Mouse (Mus musculus): ENCODE data around the gene Mars. TPM values are rescaled to one million over a fixed set of nuclear protein-coding genes. Genes with fewer than 3 reads are reported as not detected.

Gene Mars
- polyA plus RNA-seq, 1 experiment, result 30.7 TPM

DNA sequence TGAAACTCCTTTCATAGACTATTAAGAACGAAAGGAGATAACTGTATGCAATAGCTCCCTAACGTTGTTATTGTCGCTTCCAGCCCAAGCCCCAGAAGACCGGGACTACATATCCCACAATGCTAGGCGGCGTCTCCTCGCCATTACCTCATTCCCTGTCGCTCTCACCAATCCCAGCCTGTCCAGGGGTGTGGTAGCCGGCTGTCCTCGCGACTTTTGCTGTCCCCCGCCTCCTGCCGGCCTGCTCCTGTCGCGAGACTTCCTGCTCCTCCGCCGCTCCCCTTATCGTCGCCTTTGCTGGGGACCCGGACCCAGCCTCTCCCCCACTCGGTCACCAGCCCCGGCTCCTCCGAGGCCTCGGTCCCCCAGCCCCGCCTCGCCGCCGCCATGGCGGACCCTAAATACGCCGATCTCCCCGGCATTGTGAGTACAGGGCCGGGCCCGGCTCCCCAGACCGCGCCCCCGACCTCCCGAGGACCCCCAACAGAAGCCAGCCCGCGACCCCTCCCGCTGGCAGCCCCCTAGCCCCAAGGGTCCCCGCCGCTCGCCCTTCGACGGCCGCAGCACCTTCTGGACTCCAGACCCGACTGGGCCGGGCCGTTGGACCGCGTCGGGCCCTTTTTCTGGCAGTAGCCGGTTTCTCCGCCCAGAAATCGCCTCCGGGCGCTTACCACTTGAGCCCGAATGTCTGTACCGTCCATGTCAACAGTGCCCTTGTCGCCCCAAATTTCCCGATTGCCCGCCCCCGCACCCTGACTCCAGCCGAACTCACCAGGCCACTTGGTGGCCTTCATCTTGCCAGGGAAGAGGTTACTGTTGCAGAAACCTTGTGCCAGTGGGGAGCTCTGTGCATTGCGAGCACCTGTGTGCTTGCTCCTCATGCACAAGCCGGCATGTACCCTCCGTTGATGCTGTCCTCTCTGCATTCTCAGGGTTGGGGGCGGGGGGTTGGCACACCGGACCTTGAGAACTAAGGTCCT lies 45.2 kb downstream of the Mars start, which contains the start of gene Dctn2:
Dctn2 (plus strand) TSS at position 257 of the 980 bp plus-strand sequence.
- TF ChIP-seq POLR2A (IDR thresholded peaks at IDR 0.05; ENCODE audit: low read depth, low read length) (peak; percentile 48), CTCF (IDR thresholded peaks at IDR 0.05; ENCODE audit: extremely low read depth, insufficient read length, insufficient replicate concordance, low read depth, low read length) (no peak)
- peak within 1 kb of the TSS; percentile 89 for H3K4me3 ChIP-seq (ENCODE audit: low read depth, low read length)
- WGBS, result 1% methylated on average over 70 of the region's 70 CpGs
- peak within 1 kb of the TSS; percentile 30 for H3K27ac ChIP-seq (ENCODE audit: insufficient read depth, low read depth, low read length)
- peaks cover 8% of the 10 kb centered on the region for H3K27me3 ChIP-seq (ENCODE audit: control insufficient read depth, insufficient read depth, low read length)
- peaks cover 15% of the 10 kb centered on the region for H3K36me3 ChIP-seq (ENCODE audit: control insufficient read depth, insufficient read depth, low read length)
- H3K4me1 ChIP-seq (ENCODE audit: control insufficient read depth, insufficient read depth, insufficient read length, low read length), result peaks cover 14% of the 10 kb centered on the region

DNA sequence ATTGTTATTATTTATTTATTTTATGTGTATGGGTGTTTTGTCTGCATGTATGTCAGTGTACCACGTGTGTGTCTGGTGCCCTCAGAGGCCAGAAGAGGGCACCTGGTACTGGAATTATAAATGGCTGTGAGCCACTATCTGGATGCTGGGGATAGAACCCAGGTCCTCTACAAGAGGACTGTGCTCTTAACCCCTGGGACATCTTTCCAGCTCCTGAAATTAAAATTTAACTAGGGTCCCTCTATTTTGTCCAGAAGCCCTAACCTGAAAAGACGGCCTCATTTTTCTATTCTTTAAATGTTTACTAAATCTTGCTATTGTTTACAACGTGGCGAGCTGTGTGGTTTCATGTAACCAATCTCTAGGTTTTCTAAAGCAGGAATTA lies 45.9 kb downstream of the Mars start:
- WGBS, result 24% methylated on average over 4 of the region's 4 CpGs
- Histone ChIP-seq H3K27me3 (ENCODE audit: control insufficient read depth, insufficient read depth, low read length) (peaks cover 8% of the 10 kb centered on the region), H3K4me3 (ENCODE audit: low read depth, low read length) (no peak overlapping the region), H3K36me3 (ENCODE audit: control insufficient read depth, insufficient read depth, low read length) (peaks cover 12% of the 10 kb centered on the region), H3K4me1 (ENCODE audit: control insufficient read depth, insufficient read depth, insufficient read length, low read length) (peaks cover 14% of the 10 kb centered on the region), H3K27ac (ENCODE audit: insufficient read depth, low read depth, low read length) (no peak overlapping the region)
- TF ChIP-seq POLR2A (IDR thresholded peaks at IDR 0.05; ENCODE audit: low read depth, low read length) (no peak), CTCF (IDR thresholded peaks at IDR 0.05; ENCODE audit: extremely low read depth, insufficient read length, insufficient replicate concordance, low read depth, low read length) (peak; percentile 15; the same call in 1 of the 2 replicates)

DNA sequence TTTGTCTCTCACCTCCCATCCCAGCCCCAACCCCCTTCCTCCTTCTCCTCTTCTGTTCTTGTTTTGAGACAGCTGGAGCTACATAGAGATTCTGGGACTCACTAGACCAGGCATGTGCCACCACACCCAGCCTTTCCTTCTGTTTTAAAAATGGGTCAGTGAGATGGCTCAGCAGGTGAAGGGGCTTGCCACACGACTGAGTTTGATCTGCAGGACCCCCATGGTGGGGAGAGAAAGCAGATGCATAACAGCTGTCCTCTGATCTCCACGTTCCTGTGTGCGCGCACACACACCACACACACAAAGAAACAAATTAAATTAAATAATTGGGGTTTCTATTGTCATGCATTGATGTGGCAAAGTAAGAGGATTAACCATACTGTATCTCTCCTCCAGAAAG lies 46.6 kb downstream of the Mars start:
- Histone ChIP-seq H3K27ac (ENCODE audit: insufficient read depth, low read depth, low read length) (no peak overlapping the region), H3K4me3 (ENCODE audit: low read depth, low read length) (no peak overlapping the region), H3K27me3 (ENCODE audit: control insufficient read depth, insufficient read depth, low read length) (peaks cover 8% of the 10 kb centered on the region), H3K36me3 (ENCODE audit: control insufficient read depth, insufficient read depth, low read length) (peaks cover 8% of the 10 kb centered on the region), H3K4me1 (ENCODE audit: control insufficient read depth, insufficient read depth, insufficient read length, low read length) (peaks cover 14% of the 10 kb centered on the region)
- 78% methylated on average over 4 of the region's 4 CpGs for WGBS
- no peak for TF ChIP-seq POLR2A (IDR thresholded peaks at IDR 0.05; ENCODE audit: low read depth, low read length)
- TF ChIP-seq CTCF (IDR thresholded peaks at IDR 0.05; ENCODE audit: extremely low read depth, insufficient read length, insufficient replicate concordance, low read depth, low read length), result no peak

DNA sequence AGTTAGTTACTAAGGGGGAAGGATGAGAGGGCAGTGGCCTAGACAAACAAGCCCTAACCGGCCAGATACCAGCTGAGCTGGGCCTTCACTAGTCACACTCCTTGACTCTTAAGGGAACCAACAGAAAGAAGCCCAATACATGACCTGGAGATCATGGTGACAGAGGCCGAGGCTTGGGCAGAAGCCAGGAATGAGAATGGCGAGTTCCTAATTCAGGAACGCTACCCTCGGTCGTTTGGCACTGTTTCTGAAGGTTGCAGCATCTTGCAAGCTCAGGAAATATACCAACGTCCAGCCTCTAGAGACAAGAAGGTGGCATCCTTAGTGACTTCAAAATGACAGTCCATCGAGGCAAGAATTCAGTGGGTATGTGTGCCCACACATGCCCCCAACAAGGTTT lies 47.2 kb downstream of the Mars start:
- 83% methylated on average over 8 of the region's 8 CpGs for WGBS
- Histone ChIP-seq H3K27me3 (ENCODE audit: control insufficient read depth, insufficient read depth, low read length) (peaks cover 8% of the 10 kb centered on the region), H3K27ac (ENCODE audit: insufficient read depth, low read depth, low read length) (no peak overlapping the region), H3K36me3 (ENCODE audit: control insufficient read depth, insufficient read depth, low read length) (peaks cover 6% of the 10 kb centered on the region), H3K4me1 (ENCODE audit: control insufficient read depth, insufficient read depth, insufficient read length, low read length) (peaks cover 14% of the 10 kb centered on the region), H3K4me3 (ENCODE audit: low read depth, low read length) (no peak overlapping the region)
- TF ChIP-seq CTCF (IDR thresholded peaks at IDR 0.05; ENCODE audit: extremely low read depth, insufficient read length, insufficient replicate concordance, low read depth, low read length), result no peak

DNA sequence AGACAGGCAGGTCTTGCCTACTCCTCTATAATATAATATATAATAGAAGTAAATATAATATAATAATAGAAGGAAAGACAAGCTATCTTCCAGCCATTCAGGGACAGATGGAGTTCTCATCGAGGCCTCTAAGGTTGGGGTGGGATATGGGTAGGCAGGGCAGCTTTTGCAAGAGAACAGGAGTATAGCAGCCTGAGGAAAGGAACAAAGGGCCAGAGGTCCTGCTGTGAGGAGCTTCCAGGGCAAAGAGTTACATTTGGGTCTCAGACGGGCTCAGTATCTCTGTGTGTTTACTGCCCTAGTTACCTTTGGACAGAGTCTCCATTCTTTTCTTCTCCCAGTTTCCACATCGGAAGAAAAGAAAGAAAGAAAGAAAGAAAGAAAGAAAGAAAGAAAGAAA lies 48.0 kb downstream of the Mars start:
- Histone ChIP-seq H3K4me3 (ENCODE audit: low read depth, low read length) (no peak overlapping the region), H3K27ac (ENCODE audit: insufficient read depth, low read depth, low read length) (no peak overlapping the region), H3K27me3 (ENCODE audit: control insufficient read depth, insufficient read depth, low read length) (peaks cover 8% of the 10 kb centered on the region), H3K4me1 (ENCODE audit: control insufficient read depth, insufficient read depth, insufficient read length, low read length) (peaks cover 14% of the 10 kb centered on the region), H3K36me3 (ENCODE audit: control insufficient read depth, insufficient read depth, low read length) (peaks cover under 1% of the 10 kb centered on the region; the same call in 1 of the 2 replicates)
- WGBS, result 58% methylated on average over 3 of the region's 3 CpGs
- TF ChIP-seq POLR2A (IDR thresholded peaks at IDR 0.05; ENCODE audit: low read depth, low read length) (no peak), CTCF (IDR thresholded peaks at IDR 0.05; ENCODE audit: extremely low read depth, insufficient read length, insufficient replicate concordance, low read depth, low read length) (no peak)

DNA sequence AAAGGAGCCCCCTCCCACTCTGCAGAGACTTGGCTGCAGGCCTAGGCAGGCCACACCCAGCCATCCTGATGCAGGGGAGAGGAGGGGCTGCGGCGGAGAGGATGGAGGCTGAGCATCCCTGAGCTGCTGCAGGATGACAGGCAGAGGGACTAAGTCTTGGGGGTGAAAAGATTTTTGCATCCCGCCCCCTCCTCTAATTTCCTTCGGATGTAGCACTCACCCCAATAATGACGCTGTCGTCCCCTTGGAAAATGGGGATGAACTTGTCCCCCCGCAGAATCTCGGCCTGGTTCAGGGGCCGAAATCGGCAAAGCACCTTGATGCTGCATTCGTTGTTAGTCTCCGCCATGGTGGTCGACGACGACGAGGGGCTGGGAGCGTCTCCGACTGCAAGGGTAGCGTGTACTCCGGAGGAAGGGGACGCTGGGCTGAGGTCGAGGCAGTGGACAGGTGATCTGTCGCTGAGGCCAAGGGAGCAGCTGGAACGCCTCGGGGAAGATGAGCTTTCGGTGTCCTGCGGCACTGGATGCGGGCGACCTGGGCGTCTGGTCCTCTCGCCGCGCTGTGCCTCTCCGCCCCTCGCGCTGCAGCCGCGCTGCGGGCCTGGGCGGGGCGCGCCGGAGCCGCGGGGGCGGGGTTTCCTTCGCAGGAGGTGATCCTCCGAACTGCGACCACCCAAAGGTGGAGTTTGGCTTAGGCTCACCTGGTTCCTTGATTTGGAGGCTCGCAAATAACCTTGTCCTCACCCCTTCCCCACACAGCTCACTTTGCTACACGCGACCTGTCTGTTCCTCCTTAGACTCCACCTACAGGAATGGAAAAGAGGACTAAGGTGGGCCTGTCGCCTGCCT lies 48.8 kb downstream of the Mars start, which contains the start of gene Kif5a:
Kif5a (minus strand) TSS at position 801 of the 851 bp plus-strand sequence.
- Histone ChIP-seq H3K27me3 (ENCODE audit: control insufficient read depth, insufficient read depth, low read length) (peaks cover 8% of the 10 kb centered on the region), H3K36me3 (ENCODE audit: control insufficient read depth, insufficient read depth, low read length) (no peaks in the 10 kb centered on the region), H3K27ac (ENCODE audit: insufficient read depth, low read depth, low read length) (no peak within 1 kb of the TSS), H3K4me3 (ENCODE audit: low read depth, low read length) (peak within 1 kb of the TSS; percentile 67), H3K4me1 (ENCODE audit: control insufficient read depth, insufficient read depth, insufficient read length, low read length) (peaks cover 11% of the 10 kb centered on the region)
- TF ChIP-seq POLR2A (IDR thresholded peaks at IDR 0.05; ENCODE audit: low read depth, low read length) (0 out of 2 replicates have a peak, but pooled peaks have one; percentile 1), CTCF (IDR thresholded peaks at IDR 0.05; ENCODE audit: extremely low read depth, insufficient read length, insufficient replicate concordance, low read depth, low read length) (no peak)
- WGBS, result 3% methylated on average over 53 of the region's 53 CpGs

Measured in small intestine, adult 2 months (tissue).